Mouse (Mus musculus) embryo, embryonic 10 days (tissue): ENCODE measurements around the gene Cdc42ep4.

Experiments
- DNase-seq: peaks from one replicate; pipeline ENCODE4 v3.0.0-alpha.2; 2015; ENCODE audit warnings: low spot score

Gene Cdc42ep4

DNA sequence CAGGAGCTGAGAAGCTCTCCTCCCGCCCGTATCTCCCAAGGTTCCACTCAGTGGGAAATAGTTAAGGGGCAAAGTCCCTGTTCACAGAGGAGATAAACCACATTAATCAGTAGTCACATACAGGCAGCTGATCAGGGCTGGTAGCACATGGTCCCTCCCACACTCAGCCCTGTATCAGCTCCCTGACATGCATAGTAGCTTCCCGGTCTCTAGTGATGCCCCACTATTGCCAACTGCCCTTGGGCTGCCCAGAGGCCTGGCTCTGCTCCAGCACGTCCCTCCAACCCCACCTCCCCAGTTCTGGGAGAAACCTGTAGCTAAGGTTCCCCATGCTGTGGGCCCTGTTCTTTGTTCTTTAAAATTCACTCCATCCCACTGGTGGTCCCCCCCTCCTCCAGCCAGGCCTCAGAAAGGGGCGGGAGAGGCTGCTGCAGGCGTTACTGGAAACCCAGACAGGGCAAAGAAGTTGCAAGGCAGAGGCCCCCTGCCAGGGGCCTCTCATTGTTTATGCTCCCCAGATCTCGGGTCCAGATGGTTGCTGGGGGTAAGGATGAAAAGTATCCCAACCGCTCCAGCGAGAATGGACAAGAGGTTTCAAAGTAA, 1.8 kb downstream of the Cdc42ep4 start:
- peak; percentile 53 for DNase-seq

DNA sequence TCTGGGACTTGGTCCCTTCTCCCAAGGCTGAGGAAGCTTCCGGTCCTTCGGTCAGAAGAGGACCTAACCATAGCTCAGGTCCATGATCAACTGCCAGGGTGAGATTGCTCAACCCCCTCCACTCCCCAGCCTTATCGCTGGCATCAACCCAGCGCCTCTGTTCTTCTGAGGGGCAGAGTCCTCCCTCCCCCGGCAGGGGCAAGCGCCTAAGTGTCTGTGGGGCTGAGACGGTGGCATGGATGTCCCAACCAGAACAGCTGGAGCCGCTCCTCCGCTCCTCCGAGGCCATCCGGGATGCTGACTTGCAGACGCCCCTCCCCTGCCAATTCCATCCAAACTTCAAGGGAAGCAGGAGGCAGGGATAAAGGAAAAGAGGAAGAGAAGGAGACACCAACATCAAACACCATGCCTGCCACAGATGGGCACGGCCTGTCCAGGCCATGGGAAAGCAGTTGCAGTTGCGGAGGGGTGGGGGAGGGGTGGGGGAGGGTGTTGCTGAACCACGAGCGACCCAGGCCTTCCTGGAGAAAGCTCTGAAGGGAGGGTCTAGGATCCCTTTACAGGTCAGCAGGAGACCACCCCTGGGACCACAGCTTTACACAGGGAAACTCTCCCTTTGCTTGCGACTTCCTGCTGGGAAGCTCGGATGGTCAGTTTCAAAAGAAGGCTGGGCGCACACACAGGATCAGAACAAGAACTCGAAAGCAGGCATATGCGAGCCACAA, 2.7 kb downstream of the Cdc42ep4 start:
- peak; percentile 62 for DNase-seq

- DNase-seq = no peak
Observed at GRCm38 (mm10) chr11:113747725-113748380, 3.8 kb downstream of the Cdc42ep4 start.

- peak; percentile 69 for DNase-seq
Observed at GRCm38 (mm10) chr11:113747056-113747455, 4.6 kb downstream of the Cdc42ep4 start.

- DNase-seq = no peak
Observed at GRCm38 (mm10) chr11:113745961-113746360, 5.7 kb downstream of the Cdc42ep4 start.

DNA sequence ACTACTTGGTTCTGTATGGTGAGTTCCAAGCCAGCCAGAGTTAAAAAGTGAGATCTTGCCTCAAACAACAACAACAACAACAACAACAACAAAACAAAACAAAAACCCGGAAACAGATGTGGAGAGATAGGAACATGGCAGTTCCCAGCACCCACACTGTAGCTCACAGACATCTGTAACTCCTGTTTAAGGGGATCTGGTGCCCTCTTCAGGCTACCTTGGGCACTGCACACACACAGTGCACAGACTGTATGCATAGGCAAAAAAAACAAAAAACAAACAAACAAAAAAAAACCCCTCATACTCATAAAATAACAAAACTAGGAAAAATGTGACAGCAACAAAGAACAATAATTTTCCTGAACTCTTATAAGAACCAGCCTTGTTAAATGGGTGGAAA, 8.7 kb downstream of the Cdc42ep4 start:
- DNase-seq = no peak

- DNase-seq = no peak
Observed at GRCm38 (mm10) chr11:113740100-113740499, 11.6 kb downstream of the Cdc42ep4 start.

- no peak for DNase-seq
Observed at GRCm38 (mm10) chr11:113739213-113739612, 12.5 kb downstream of the Cdc42ep4 start.

DNA sequence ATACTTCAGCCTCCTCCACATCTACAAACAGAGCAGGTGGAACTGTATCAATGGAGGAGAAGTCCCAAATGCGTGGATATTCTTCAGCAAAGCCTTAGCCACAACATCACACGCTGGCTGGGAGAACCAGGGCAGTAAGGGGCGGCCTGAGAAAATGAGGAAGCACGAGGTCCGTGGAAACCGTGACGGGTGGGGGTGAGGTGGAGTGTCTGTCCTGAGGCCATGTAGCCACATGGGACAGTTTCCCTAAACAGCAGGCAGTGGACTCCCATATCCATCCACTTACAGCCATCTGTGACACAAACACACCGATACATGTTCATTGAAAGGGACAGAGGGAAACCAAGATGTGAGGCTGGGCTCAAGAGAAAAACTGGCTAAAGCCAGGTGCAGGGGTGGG, 13.8 kb downstream of the Cdc42ep4 start:
- no peak for DNase-seq

DNA sequence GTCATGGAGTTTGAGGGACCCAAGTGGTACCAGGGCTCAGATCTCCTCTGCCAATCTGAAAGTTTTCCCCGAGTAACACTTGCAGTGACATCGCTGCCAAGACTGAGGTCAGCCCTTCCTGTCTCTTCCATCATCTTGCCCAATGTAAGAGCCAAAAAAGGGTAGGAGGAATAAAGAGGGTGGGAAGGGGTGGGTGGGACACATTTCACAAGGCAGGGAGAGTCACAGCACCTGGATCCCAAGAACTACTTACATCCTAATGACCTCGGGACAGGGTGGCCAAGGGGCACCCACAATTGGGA, 14.2 kb downstream of the Cdc42ep4 start:
- DNase-seq = no peak

DNA sequence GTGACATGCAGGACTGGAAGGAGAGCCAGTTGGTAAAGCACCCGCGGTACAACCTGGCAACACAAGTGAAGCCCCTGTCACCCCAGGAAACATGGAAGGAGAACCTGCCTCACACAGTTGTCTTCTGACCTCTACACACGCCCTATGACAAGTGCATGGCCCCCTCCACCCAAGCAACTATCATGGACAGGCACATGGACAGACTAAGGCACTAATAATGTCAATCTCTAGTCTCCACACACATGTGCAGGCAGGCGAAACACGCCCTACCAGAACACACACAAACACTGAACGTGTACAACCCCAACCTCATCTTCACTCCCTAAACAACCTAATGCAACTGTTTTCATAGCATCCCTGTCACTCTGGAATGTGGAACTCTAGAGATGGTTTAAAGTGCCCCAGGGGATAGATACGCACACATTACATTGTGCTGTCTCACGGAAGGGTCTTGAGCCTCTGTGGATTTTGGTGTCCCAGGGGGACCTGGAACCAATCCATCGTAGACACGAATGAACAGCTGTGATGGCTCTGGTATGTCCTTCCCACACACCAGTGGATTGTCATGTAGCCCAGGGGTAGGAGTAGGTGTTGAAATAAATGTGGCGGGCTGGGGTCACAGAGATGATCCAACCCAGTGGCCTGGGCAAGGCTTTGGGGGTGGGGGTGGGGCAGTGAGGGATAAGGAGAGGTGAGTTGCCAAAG, 14.7 kb downstream of the Cdc42ep4 start:
- no peak for DNase-seq

- DNase-seq = no peak
Observed at GRCm38 (mm10) chr11:113735151-113735550, 16.5 kb downstream of the Cdc42ep4 start.

GRCm38 (mm10) chr11:113733631-113734364, 17.9 kb downstream of the Cdc42ep4 start:
- DNase-seq = peak; percentile 47

DNA sequence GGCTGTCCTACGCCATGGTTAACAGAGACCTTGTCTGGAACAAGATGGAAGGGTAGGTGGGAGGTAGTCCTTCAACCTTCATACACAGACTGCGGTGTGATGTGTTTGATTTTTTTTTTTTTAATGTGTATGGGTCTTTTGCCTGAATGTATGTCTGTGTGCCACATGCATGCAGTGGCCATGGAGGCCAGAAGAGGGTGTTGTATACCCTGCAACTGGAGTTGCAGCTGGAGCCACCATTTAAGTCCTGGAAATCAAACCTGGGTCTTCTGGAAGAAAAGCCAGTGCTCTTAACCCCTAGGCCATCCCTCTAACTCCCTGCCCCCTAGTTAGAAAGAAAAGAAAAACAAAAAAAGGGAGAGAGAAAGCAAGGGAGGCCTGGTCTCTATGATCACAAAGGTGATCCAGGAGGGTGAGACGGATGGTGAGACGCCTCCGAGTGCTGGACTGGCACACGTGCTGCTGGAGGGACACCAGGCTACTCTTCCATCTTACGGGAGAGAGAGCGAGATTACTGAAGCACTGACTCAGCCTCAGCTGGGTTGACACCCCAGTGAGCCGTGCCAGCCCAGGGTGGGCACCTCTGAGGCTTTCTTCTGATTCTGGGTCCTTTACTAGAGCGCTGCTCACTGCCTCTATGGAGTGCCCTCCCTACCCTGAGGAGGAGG, 19.6 kb downstream of the Cdc42ep4 start:
- DNase-seq = no peak

- DNase-seq = no peak
Observed at GRCm38 (mm10) chr11:113730879-113731278, 20.8 kb downstream of the Cdc42ep4 start.

DNA sequence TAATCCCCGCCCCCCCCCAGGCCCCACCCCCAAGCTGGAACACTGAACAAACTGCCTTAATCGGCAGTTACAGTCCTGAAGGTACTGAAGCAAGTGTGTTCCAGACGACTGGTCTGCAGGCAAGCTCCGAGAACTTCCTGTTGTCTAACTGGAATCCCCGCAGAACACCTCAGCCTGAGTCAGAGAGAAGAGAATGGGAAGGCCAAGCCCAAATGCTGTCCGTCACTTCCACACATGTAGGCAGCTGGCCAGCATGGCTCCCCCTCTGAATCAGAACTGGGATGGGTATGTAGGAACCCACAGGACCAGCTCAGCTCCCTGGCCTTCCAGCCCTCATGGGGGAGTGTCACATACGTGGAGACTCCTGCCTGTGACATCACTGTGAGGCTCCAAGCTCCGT, 21.8 kb downstream of the Cdc42ep4 start:
- no peak for DNase-seq

DNA sequence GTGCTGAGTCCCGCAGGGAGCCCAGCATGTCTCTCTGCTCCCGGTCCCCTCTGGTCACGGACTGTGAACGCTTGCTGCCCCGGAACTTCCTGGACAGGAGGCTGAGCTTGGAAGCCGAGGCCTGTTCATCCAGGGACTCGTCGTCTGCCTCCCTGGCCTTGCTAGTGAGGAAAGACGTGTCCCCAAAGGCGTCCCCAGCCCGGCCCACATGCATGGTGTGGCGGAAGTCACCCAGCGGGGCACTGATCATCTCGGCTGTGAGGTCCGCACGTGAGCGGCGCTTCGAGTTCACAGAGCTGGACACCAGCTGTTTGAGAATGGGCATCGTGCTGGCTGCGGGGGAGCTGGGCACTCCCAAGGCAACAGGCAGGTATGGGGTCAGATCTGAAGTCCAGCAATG, 22.4 kb downstream of the Cdc42ep4 start:
- DNase-seq = no peak

GRCm38 (mm10) chr11:113727992-113728391, 23.7 kb downstream of the Cdc42ep4 start:
- peak; percentile 70 for DNase-seq

- no peak for DNase-seq
Observed at GRCm38 (mm10) chr11:113726994-113727888, 24.4 kb downstream of the Cdc42ep4 start.

- no peak for DNase-seq
Observed at GRCm38 (mm10) chr11:113725235-113726048, 26.2 kb downstream of the Cdc42ep4 start.
